Mouse (Mus musculus): ENCODE data around the gene Ptov1. TPM values are rescaled to one million over a fixed set of nuclear protein-coding genes. Genes with fewer than 3 reads are reported as not detected.

Ptov1 gene
- polyA plus RNA-seq, 1 experiment from 2014 or later: 398 TPM

- WGBS: 86% methylated on average over 7 of the region's 7 CpGs
- Histone ChIP-seq H3K4me1 (ENCODE audit: control insufficient read depth, insufficient read depth, low read length) (peaks cover 20% of the 10 kb centered on the region), H3K4me2 (ENCODE audit: low read depth, low read length) (no peak overlapping the region), H3K36me3 (ENCODE audit: control insufficient read depth, insufficient read depth, low read length) (no peaks in the 10 kb centered on the region), H3K9me3 (ENCODE audit: control insufficient read depth, low read length) (no peaks in the 10 kb centered on the region), H3K27me3 (replicated peaks; ENCODE audit: control insufficient read depth, insufficient read depth, low read length) (no peaks in the 10 kb centered on the region), H3K4me3 (ENCODE audit: low read depth, low read length) (no peak overlapping the region), H3K9ac (ENCODE audit: low read depth, low read length) (no peak overlapping the region), H3K27ac (replicated peaks; ENCODE audit: low read depth, low read length) (no peak overlapping the region)
- no peak for DNase-seq (ENCODE audit: low spot score)
- no peak for ATAC-seq (ENCODE audit: low read depth)
Measured at GRCm38 (mm10) chr7:44821666-44822448, 47.7 kb downstream of the Ptov1 start.

- H3K4me3 ChIP-seq (ENCODE audit: low read depth, low read length): no peak overlapping the region
- ATAC-seq (ENCODE audit: low read depth) (no peak), DNase-seq (ENCODE audit: low spot score) (no peak)
- H3K9ac ChIP-seq (ENCODE audit: low read depth, low read length): no peak overlapping the region
- WGBS: 89% methylated on average over 3 of the region's 3 CpGs
- peaks cover 20% of the 10 kb centered on the region for H3K4me1 ChIP-seq (ENCODE audit: control insufficient read depth, insufficient read depth, low read length)
- no peaks in the 10 kb centered on the region for H3K9me3 ChIP-seq (ENCODE audit: control insufficient read depth, low read length)
- no peak overlapping the region for H3K27ac ChIP-seq (replicated peaks; ENCODE audit: low read depth, low read length)
- no peaks in the 10 kb centered on the region for H3K27me3 ChIP-seq (replicated peaks; ENCODE audit: control insufficient read depth, insufficient read depth, low read length)
- H3K4me2 ChIP-seq (ENCODE audit: low read depth, low read length): no peak overlapping the region
- H3K36me3 ChIP-seq (ENCODE audit: control insufficient read depth, insufficient read depth, low read length): no peaks in the 10 kb centered on the region
Measured at GRCm38 (mm10) chr7:44820525-44820924, 49.1 kb downstream of the Ptov1 start.

- no peak overlapping the region for H3K27ac ChIP-seq (replicated peaks; ENCODE audit: low read depth, low read length)
- H3K9me3 ChIP-seq (ENCODE audit: control insufficient read depth, low read length): no peaks in the 10 kb centered on the region
- 0 out of 2 replicates have a peak overlapping the region, but pooled peaks have one; percentile 86 for H3K4me3 ChIP-seq (ENCODE audit: low read depth, low read length)
- ATAC-seq (ENCODE audit: low read depth): no peak
- DNase-seq (ENCODE audit: low spot score): no peak
- no peak overlapping the region for H3K4me2 ChIP-seq (ENCODE audit: low read depth, low read length)
- H3K4me1 ChIP-seq (ENCODE audit: control insufficient read depth, insufficient read depth, low read length): peaks cover 20% of the 10 kb centered on the region
- 61% methylated on average over 5 of the region's 5 CpGs for WGBS
- H3K36me3 ChIP-seq (ENCODE audit: control insufficient read depth, insufficient read depth, low read length): no peaks in the 10 kb centered on the region
- no peaks in the 10 kb centered on the region for H3K27me3 ChIP-seq (replicated peaks; ENCODE audit: control insufficient read depth, insufficient read depth, low read length)
- H3K9ac ChIP-seq (ENCODE audit: low read depth, low read length): no peak overlapping the region
Measured at GRCm38 (mm10) chr7:44819863-44820262, 49.7 kb downstream of the Ptov1 start.

GRCm38 (mm10) chr7:44819391-44819790 lies 50.2 kb downstream of the Ptov1 start:
- Histone ChIP-seq H3K9me3 (ENCODE audit: control insufficient read depth, low read length) (no peaks in the 10 kb centered on the region), H3K27ac (replicated peaks; ENCODE audit: low read depth, low read length) (no peak overlapping the region), H3K4me1 (ENCODE audit: control insufficient read depth, insufficient read depth, low read length) (peaks cover 20% of the 10 kb centered on the region), H3K9ac (ENCODE audit: low read depth, low read length) (0 out of 2 replicates have a peak overlapping the region, but pooled peaks have one; percentile 99), H3K4me2 (ENCODE audit: low read depth, low read length) (peak overlapping the region; percentile 76), H3K4me3 (ENCODE audit: low read depth, low read length) (0 out of 2 replicates have a peak overlapping the region, but pooled peaks have one; percentile 86), H3K27me3 (replicated peaks; ENCODE audit: control insufficient read depth, insufficient read depth, low read length) (no peaks in the 10 kb centered on the region), H3K36me3 (ENCODE audit: control insufficient read depth, insufficient read depth, low read length) (no peaks in the 10 kb centered on the region)
- ATAC-seq (ENCODE audit: low read depth) (no peak), DNase-seq (ENCODE audit: low spot score) (no peak)
- 89% methylated on average over 2 of the region's 2 CpGs for WGBS

- 37% methylated on average over 6 of the region's 6 CpGs for WGBS
- Histone ChIP-seq H3K27me3 (replicated peaks; ENCODE audit: control insufficient read depth, insufficient read depth, low read length) (no peaks in the 10 kb centered on the region), H3K27ac (replicated peaks; ENCODE audit: low read depth, low read length) (no peak overlapping the region; the same call in 1 of the 2 replicates), H3K4me3 (ENCODE audit: low read depth, low read length) (peak overlapping the region; percentile 86), H3K4me1 (ENCODE audit: control insufficient read depth, insufficient read depth, low read length) (peaks cover 20% of the 10 kb centered on the region), H3K4me2 (ENCODE audit: low read depth, low read length) (peak overlapping the region; percentile 76), H3K9ac (ENCODE audit: low read depth, low read length) (peak overlapping the region; percentile 99), H3K9me3 (ENCODE audit: control insufficient read depth, low read length) (no peaks in the 10 kb centered on the region), H3K36me3 (ENCODE audit: control insufficient read depth, insufficient read depth, low read length) (peaks cover 4% of the 10 kb centered on the region)
- ATAC-seq (ENCODE audit: low read depth) (no peak), DNase-seq (ENCODE audit: low spot score) (peak; percentile 60)
Measured at GRCm38 (mm10) chr7:44818751-44819235, 50.8 kb downstream of the Ptov1 start.

GRCm38 (mm10) chr7:44818164-44818563 lies 51.4 kb downstream of the Ptov1 start:
- Histone ChIP-seq H3K27me3 (replicated peaks; ENCODE audit: control insufficient read depth, insufficient read depth, low read length) (no peaks in the 10 kb centered on the region), H3K9ac (ENCODE audit: low read depth, low read length) (peak overlapping the region; percentile 99), H3K9me3 (ENCODE audit: control insufficient read depth, low read length) (no peaks in the 10 kb centered on the region), H3K4me3 (ENCODE audit: low read depth, low read length) (peak overlapping the region; percentile 86), H3K36me3 (ENCODE audit: control insufficient read depth, insufficient read depth, low read length) (peaks cover 5% of the 10 kb centered on the region), H3K4me2 (ENCODE audit: low read depth, low read length) (peak overlapping the region; percentile 76), H3K27ac (replicated peaks; ENCODE audit: low read depth, low read length) (no peak overlapping the region; the same call in 1 of the 2 replicates), H3K4me1 (ENCODE audit: control insufficient read depth, insufficient read depth, low read length) (peaks cover 20% of the 10 kb centered on the region)
- DNase-seq (ENCODE audit: low spot score) (no peak), ATAC-seq (ENCODE audit: low read depth) (no peak)
- WGBS: 49% methylated on average over 2 of the region's 2 CpGs

- Histone ChIP-seq H3K9ac (ENCODE audit: low read depth, low read length) (peak overlapping the region; percentile 99), H3K27ac (replicated peaks; ENCODE audit: low read depth, low read length) (peak overlapping the region; percentile 97), H3K27me3 (replicated peaks; ENCODE audit: control insufficient read depth, insufficient read depth, low read length) (no peaks in the 10 kb centered on the region), H3K4me3 (ENCODE audit: low read depth, low read length) (peak overlapping the region; percentile 86), H3K36me3 (ENCODE audit: control insufficient read depth, insufficient read depth, low read length) (peaks cover 9% of the 10 kb centered on the region), H3K9me3 (ENCODE audit: control insufficient read depth, low read length) (no peaks in the 10 kb centered on the region), H3K4me1 (ENCODE audit: control insufficient read depth, insufficient read depth, low read length) (peaks cover 20% of the 10 kb centered on the region), H3K4me2 (ENCODE audit: low read depth, low read length) (peak overlapping the region; percentile 76)
- ATAC-seq (ENCODE audit: low read depth) (no peak), DNase-seq (ENCODE audit: low spot score) (no peak)
- 30% methylated on average over 3 of the region's 3 CpGs for WGBS
Measured at GRCm38 (mm10) chr7:44817441-44817840, 52.1 kb downstream of the Ptov1 start.

- H3K4me3 ChIP-seq (ENCODE audit: low read depth, low read length): peak within 1 kb of the TSS; percentile 86
- H3K9me3 ChIP-seq (ENCODE audit: control insufficient read depth, low read length): no peaks in the 10 kb centered on the region
- peak; percentile 24 for ATAC-seq (ENCODE audit: low read depth)
- peaks cover 18% of the 10 kb centered on the region for H3K36me3 ChIP-seq (ENCODE audit: control insufficient read depth, insufficient read depth, low read length)
- H3K27ac ChIP-seq (replicated peaks; ENCODE audit: low read depth, low read length): peak within 1 kb of the TSS; percentile 97
- peaks cover 20% of the 10 kb centered on the region for H3K4me1 ChIP-seq (ENCODE audit: control insufficient read depth, insufficient read depth, low read length)
- H3K9ac ChIP-seq (ENCODE audit: low read depth, low read length): peak within 1 kb of the TSS; percentile 99
- peak; percentile 74 for DNase-seq (ENCODE audit: low spot score)
- peak within 1 kb of the TSS; percentile 76 for H3K4me2 ChIP-seq (ENCODE audit: low read depth, low read length)
- under 1% methylated on average over 22 of the region's 57 CpGs for WGBS
- H3K27me3 ChIP-seq (replicated peaks; ENCODE audit: control insufficient read depth, insufficient read depth, low read length): no peaks in the 10 kb centered on the region
Measured at GRCm38 (mm10) chr7:44816470-44817021, 53.0 kb downstream of the Ptov1 start, which contains the start of gene Atf5. TSS of gene Atf5 (minus strand) at chr7:44816658.

Data from embryonic facial prominence, embryonic 14.5 days (tissue).